Mouse (Mus musculus) bone marrow, adult 2 months (tissue): ENCODE data around the gene Rhno1. TPM values are rescaled to one million over a fixed set of nuclear protein-coding genes. Genes with fewer than 3 reads are reported as not detected.
A peak's percentile ranks its signal among the peaks of the same experiment; 100 is the strongest.

Source experiments
- H3K27ac ChIP-seq: fragments of 200-500 bp; 2 replicates; pipeline ENCODE4 v1.5.1; 2012; ENCODE audit warnings: low read depth, mild to moderate bottlenecking, control low read depth, inconsistent platforms, low read length; ENCODE audit not compliant: control insufficient read depth, poor library complexity, insufficient read depth
- H3K4me1 ChIP-seq: fragments of 200-500 bp; 2 replicates; pipeline ENCODE4 v1.6.1; 2011; ENCODE audit warnings: low read length; ENCODE audit not compliant: control insufficient read depth, insufficient read depth
- H3K4me3 ChIP-seq: fragments of 200-500 bp; replicated peaks from 2 replicates; pipeline ENCODE3; 2011; ENCODE audit warnings: mild to moderate bottlenecking, low read depth, low read length, control low read depth; ENCODE audit not compliant: control insufficient read depth
- CTCF ChIP-seq: fragments of 200-500 bp; IDR thresholded peaks from 2 replicates; pipeline ENCODE4 v1.5.1; 2011; ENCODE audit warnings: low read length, control low read depth; ENCODE audit not compliant: control insufficient read depth, insufficient read depth
- POLR2A ChIP-seq: fragments of 200-500 bp; IDR thresholded peaks from 2 replicates; pipeline ENCODE4 v1.6.1; 2011; ENCODE audit warnings: low read depth, mild to moderate bottlenecking, control low read depth, low read length, borderline replicate concordance; ENCODE audit not compliant: control insufficient read depth
- WGBS: fragments of 180-500 bp; shearing (Covaris S2); methylation state at CpG from one replicate; pipeline ENCODE4 v1.1.7; 2018; 5-methylcytosine and 5-hydroxymethylcytosine counted together
- polyA plus RNA-seq: library from polyadenylated mRNA; stranded (reverse); fragments of >200 nt; gene quantifications from 2 replicates; pipeline ENCODE4 v1.2.4, GENCODE M21; 2011; ENCODE audit warnings: low replicate concordance; ENCODE audit not compliant: missing spikeins, insufficient read depth, insufficient read length

Rhno1 gene
- polyA plus RNA-seq, 1 experiment, result 94.2 TPM

DNA sequence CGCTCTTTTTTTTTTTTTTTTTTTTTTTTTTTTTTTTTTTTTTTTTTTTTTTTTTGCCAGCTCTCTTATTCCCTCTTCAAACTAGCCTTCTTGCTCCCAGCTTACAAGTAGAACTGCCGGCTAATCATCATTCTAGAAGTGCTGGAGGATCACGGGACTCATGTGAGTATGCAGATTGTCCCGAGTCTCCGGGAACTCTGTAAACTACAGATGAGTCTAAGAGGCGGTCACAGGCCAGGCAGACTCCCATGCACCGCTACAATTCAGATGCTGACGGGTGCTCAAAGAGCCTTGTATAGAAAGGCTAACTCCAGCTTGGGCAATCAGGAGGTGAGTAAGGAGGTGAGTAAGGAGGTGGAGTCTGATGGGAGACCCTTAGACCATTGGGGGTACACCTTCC, 47.1 kb downstream of the Rhno1 start:
- TF ChIP-seq POLR2A, result no peak
- no peak for TF ChIP-seq CTCF
- Histone ChIP-seq H3K4me1 (no peaks in the 10 kb centered on the region), H3K27ac (no peak overlapping the region), H3K4me3 (no peak overlapping the region)
- 76% methylated on average over 8 of the region's 8 CpGs for WGBS

- H3K27ac ChIP-seq, result no peak overlapping the region
- WGBS, result 80% methylated on average over 6 of the region's 6 CpGs
- no peaks in the 10 kb centered on the region for H3K4me1 ChIP-seq
- no peak overlapping the region for H3K4me3 ChIP-seq
- no peak for TF ChIP-seq CTCF
- no peak for TF ChIP-seq POLR2A
These were observed 47.9 kb downstream of the Rhno1 start for GRCm38 (mm10) chr6:128314796-128315195.

DNA sequence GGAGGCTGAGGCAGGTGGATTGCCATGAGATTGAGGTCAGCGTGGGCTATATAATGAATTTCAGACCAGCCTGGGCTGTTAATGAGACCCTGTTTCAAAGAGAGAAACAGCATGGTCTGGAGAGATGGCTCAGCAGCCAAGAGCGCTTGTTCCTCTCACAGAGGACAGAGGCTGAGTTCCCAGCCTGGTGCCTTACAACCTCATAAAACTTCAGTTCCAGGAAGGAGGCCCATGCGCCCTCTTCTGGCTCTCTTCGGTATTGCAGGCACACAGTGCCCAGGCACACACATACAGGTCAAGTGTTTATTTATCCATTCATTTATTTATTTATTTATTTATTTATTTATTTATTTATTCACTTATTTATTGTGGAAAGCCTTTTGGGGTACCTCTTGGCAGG, 54.4 kb downstream of the Rhno1 start:
- 27% methylated on average over 4 of the region's 4 CpGs for WGBS
- TF ChIP-seq CTCF (peak; percentile 80), POLR2A (no peak)
- Histone ChIP-seq H3K4me1 (no peaks in the 10 kb centered on the region), H3K4me3 (no peak overlapping the region), H3K27ac (no peak overlapping the region)

Other genes starting within 250 kb of the Rhno1 start
- 4.0 and 10.2 TPM in 2 replicates for gene Tspan9, start 219.3 kb downstream of the Rhno1 start, polyA plus RNA-seq
- 0.65 TPM in 1 of 2 replicates, not detected in the other for gene Tead4, start 62.1 kb downstream of the Rhno1 start, polyA plus RNA-seq
- 4.3 and 7.1 TPM in 2 replicates for gene Tulp3, start 7.1 kb downstream of the Rhno1 start, polyA plus RNA-seq
- gene Foxm1, start 56 bp upstream of the Rhno1 start, polyA plus RNA-seq, result 23.6 and 45.3 TPM in 2 replicates
- gene Tex52, start 12.5 kb upstream of the Rhno1 start, polyA plus RNA-seq, result not detected in 2 replicates
- not detected in 2 replicates for gene Gm44596, start 12.6 kb upstream of the Rhno1 start, polyA plus RNA-seq
- 1.3 TPM in 1 of 2 replicates, not detected in the other for gene Nrip2, start 36.4 kb upstream of the Rhno1 start, polyA plus RNA-seq
- 11.4 and 38.0 TPM in 2 replicates for gene Itfg2, start 62.0 kb upstream of the Rhno1 start, polyA plus RNA-seq
- 51.6 and 77.3 TPM in 2 replicates for gene Fkbp4, start 75.8 kb upstream of the Rhno1 start, polyA plus RNA-seq
- gene Pzp, start 163.8 kb upstream of the Rhno1 start, polyA plus RNA-seq, result 1.1 and 8.5 TPM in 2 replicates
- gene A2ml1, start 218.7 kb upstream of the Rhno1 start, polyA plus RNA-seq, result not detected in 2 replicates